Mouse (Mus musculus) adrenal gland, adult 2 months (tissue): ENCODE results near the gene Smap1. TPM values are rescaled to one million over a fixed set of nuclear protein-coding genes. Genes with fewer than 3 reads are reported as not detected.
"Not testable (repeated sequence)": the region's sequence is repeated elsewhere in the genome, so short reads cannot be mapped to it uniquely, and the experiment has no call there.

Experiments used
- DNase-seq: peaks from one replicate; pipeline ENCODE4 v3.0.0; 2021
- long read RNA-seq: library from polyadenylated mRNA; stranded (forward); transcript quantifications from one replicate; pipeline ENCODE4 v2.0.0, GENCODE M21; 2021
- polyA plus RNA-seq: library from polyadenylated mRNA; depleted of rRNA; stranded (reverse); fragments of >200 nt; gene quantifications from 2 replicates; pipeline ENCODE4 v1.2.3, GENCODE M21; 2012; rRNA removed
- total RNA-seq, 2 experiments: library from RNA; stranded (reverse); gene quantifications; 2 replicates each; pipeline ENCODE4 v1.2.3; 2021

Gene Smap1
- total RNA-seq = 10 to 100 TPM; 56.6 to 96.9 TPM
- 15.3 and 34.4 TPM in 2 replicates for polyA plus RNA-seq
- long read RNA-seq, transcript Smap1-201 (10 exons, 2,289 nt) = major isoform, 20 of 24 reads
- long read RNA-seq, partial matches to known transcripts = 3 of 24 reads
- long read RNA-seq, other reads (novel, unspliced or antisense) = 1 of 24 reads

DNA sequence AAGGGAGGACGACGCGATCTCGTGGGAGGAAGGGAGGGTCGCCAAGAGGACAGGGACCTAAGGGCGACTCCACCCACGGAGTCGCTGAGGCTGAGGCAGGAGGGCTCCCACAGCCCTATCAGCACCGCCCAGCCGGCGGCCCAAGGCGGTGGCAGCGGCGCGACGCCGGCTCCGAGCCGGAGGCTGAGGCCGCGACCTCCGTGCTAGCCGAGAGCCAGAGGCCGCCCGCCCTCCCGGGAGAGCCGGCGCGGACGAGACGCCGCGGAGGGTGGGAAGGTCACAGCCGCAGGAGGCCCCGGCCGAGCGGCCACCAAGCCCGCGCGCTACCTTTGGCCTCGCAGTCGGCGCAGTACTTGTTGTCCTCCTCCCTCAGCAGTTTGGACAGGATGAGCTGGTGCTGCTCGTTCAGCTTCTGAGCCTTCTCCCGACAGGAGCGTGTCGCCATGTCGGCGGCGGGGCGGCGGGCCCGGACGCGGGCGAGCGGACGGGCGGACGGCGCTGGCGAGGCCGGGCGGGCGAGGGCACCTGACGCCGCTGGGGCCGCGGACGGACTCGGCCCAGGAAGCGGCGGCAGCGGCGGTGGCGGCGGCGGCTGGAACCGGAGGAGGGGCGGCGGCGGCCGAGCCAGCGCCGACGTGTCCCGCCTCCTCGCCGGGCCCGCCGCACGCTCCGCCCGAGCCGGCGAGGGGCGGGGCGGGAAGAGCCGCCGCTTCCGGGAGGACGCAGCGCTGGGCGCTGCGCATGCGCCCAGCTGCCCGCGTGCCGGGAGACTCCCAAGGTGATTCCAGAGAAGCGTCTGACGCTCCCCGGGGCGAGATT is at the start of gene Smap1:
Gene Smap1, minus strand, starts transcription at position 607 of the 819 bp plus-strand sequence.
- DNase-seq = peak; percentile 90

DNA sequence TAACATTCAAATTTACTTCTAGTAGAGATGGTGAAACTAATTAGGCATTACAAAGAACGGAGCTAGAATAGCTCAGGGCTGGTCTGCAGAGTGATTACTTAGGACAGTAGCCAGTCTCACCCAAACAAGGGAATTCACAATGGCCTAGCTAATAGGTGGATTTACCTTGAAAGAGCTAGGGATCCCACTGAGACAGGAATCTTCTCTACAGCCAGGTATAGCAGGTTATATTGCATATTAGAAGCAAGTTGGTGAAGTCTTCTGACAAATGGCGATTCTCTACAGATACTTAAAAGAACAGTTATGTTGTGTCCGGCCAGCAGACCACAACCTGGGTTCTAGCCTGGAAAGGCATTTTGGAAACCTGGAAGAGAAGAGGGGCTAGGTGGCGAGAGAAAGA is 49.0 kb upstream of the Smap1 start:
- not testable (repeated sequence) for DNase-seq

DNA sequence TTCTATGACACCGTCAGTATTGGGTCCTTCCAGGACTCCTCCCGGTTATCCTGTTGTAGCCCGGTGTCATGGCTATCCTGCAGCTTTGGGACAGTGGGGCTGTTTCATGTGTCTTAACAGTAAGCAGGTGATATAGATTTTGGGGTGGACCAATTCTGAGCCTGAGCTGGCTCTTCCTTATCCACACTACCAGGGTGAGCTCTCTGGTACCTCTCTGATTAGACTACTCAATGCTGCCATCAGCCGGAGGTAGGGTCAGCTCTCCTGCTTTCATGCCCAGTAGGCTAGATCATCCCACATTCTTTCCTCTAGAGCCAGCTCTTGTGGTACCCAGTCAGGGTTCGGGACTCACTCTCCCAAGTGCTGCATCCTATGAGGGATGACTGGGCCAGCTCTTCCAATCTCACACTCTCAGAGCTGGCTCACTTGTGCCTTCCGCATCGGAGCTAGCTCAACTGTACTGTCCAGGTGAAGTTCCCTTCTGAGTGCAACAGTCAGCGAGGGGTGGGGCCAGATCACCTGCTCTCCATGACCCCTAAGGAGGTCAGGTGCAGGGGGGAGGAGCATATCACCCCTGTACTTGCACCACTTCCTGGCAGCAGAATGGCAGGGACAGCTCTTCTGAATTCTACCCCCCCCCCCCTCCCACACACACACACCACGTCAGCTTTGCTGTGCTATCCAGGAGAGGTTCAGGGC is 46.1 kb upstream of the Smap1 start:
- no peak for DNase-seq

DNA sequence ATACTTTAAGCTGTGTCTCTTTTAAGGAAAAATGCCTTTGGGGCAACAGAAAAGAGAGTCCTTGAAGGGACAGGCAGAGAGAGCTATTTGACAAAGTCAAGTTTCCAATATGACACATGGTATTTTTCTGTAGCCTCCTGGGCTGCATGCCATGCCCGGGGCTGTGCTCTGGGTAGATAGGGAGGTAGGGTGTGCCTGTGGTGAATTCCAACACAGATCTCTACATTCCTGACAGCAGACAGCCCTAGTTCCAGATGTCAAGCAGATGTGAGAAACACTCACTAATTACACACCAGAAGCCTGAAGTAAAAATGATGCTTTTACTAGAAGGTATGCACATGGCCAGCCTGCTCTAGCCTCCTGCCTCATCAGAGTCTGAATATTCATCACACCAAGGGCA is 44.1 kb upstream of the Smap1 start:
- DNase-seq = no peak

DNA sequence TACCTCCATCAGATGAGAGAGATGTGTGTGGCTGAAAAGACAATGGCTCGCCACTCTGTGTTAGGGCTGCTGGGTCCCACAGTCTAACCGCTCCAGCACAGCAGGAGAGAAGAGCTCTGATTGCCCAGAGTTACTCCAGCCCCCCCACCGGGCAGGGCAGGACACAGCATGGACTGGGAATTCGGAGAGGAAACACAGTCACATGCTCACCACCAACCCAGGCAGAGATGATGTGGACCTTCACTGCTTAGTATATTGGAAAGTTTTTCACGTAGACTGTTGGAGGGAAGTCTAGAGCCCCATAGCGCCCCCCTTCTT is 37.3 kb upstream of the Smap1 start:
- peak; percentile 2 for DNase-seq

DNA sequence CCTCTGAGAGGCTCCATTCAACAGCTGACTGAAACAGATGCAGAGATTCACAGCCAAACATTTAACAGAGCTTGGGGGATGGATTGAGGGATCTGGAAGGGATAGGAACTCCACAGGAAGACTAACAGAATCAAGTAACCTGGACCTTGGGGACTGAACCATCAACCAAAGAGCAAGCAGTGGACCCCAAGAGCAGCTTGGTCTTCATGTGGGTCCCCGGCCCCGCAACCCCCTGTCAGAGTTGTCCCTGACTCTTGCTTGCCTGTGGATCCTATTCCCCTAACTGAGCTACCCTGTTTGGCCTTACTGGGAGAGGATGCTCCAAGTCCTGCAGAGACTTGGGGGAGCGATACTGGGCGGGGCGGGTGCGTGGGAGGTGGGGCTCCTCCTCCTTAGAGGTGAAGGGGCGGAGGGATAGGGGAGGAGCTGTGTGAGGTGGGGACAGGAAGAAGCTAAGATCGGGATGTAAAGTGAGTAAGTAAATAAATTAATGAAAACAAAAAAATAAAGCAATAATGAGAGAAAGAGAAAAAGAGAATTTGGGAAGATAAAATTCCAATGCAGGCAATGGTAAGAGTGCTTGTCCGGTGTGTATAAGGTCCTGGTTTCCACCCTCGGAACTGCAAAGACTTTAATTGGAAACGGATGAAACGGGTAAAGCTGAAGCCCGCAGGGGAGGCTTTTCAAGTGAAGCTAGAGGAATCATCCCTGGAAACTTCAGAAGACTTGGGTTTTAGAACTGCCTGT is 36.7 kb upstream of the Smap1 start:
- peak; percentile 1 for DNase-seq

DNA sequence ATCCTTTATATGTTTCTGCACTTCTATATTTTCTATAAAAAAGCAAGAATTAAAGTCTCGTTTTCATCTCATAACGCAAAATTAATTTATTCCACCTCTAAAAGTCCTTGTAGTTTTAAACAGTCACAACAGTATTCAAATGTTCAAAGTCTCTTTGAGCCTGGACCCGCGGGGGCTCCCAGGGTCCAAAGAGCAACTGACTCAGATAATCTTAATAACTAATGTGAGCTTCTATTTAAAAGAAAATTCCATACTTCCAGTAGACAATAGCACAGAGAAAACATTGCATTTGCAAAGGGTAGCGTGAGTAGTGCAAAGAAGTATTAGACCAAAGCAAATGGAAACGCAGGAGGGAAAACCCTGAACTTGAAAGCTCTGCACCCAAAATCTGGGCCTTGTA is 36.0 kb upstream of the Smap1 start:
- no peak for DNase-seq

DNA sequence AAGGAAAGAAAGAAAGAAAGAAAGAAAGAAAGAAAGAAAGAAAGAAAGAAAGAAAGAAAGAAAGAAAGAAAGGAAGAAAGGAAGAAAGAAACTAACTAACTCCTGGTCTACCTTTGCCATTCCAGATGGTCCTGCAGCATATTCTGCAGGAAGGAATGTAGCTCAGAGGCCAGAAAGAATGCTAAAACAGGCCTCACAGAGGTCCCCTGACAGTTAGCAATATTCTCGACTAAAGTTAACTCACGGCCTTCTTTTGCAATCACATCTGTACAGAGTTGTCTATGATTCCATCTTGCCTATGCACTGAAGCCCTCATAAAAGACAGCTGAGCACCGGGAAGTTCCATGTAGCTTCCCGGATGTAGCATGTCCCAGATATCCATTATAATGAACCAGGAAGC is 33.4 kb upstream of the Smap1 start:
- DNase-seq = no peak

DNA sequence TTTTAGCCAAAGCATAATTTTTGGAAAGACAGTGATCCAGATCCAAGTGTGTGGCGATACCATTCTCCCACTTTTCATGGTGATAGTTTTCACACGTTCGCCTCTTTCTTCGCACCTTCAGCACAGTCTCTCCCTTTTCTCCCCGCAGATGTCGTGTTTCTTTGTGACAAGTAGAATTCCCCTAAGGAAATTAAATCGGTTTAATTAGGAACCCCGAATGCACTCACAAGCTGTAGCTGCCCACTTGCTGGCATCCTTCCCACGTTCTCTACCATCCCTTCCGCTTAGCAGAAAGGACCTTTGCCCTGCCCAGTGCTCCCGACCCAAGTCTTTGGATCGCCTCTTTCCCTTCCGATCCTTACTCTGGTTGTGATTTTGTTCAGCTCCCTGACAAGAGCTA is 31.8 kb upstream of the Smap1 start:
- DNase-seq = no peak

DNA sequence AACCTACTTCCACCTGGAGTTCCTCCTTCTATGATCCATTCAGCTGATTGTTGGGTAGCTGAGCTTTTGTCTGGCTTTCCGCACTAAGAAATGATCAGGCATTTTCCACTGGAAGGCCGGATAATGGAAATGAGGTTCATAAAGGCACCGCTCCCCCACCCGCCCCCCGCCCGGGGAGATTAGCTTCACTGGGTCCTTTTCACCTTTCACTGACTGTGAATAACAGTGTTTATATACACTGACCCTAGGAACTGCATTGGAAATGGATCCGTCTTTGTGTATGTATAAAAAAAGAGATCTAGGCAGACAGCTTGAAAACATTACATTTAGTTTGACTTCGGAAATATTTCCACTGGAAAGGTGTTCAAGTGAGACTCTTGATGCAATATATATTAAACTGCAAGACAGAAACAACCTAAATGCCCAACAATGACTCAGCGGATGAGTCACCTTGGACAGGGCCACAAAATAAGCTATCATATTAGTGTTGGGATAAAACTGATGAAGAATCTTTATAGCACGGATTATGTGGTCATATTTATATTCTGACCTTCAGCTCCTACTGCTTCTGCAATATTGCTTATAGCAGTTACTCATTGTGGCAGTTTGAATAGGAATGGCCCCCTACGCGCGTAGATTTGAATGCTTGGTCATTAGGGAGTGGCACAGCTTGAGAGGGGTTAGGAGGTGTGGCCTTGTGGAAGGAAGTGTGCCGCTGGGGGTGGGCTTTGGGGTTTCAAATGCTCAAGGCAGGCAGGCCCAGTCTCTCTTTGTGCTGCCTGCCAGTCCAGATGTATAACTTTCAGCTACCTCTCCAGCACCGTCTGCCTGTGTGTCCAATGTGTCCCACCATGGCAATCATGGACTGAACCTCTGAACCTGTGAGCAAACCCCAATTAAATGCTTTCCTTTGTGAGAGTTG is 26.9 kb upstream of the Smap1 start:
- no peak for DNase-seq

DNA sequence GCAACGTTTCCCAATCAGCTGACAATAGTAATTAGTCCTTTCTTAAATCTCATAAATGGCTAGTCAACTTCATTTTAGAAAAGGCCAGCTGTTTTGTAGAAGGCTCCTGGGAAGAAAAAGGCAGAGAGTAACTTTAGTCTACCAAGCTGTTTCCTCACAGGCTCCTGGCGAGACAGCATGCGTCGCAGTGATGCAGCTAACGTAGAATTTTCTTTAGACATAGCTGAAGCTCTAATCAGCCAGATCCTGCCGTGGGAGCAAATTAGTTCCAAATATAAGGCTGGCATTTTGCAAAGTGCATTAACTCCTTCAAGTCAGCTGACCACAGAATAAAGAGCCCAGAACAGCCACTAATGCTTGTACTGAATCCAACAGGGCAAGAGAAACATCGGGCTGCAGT is 26.2 kb upstream of the Smap1 start:
- no peak for DNase-seq

DNA sequence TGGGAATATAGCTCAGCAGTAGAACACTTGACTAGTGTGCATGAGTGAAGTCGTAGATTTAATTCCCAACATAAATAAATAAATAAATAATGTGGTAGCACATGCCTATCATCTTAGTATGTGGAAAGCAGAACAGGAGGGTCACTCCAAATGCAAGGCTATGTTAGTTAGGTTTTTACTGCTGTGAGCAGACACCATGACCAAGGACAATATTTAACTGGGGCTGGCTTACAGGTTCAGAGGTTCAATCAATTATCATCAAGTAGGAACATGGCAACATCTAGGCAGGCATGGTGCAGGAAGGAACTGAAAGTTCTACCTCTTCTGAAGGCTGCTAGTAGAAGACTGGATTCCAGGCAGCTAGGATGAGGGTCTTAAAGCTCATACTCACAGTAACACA is 22.0 kb upstream of the Smap1 start:
- DNase-seq = no peak

DNA sequence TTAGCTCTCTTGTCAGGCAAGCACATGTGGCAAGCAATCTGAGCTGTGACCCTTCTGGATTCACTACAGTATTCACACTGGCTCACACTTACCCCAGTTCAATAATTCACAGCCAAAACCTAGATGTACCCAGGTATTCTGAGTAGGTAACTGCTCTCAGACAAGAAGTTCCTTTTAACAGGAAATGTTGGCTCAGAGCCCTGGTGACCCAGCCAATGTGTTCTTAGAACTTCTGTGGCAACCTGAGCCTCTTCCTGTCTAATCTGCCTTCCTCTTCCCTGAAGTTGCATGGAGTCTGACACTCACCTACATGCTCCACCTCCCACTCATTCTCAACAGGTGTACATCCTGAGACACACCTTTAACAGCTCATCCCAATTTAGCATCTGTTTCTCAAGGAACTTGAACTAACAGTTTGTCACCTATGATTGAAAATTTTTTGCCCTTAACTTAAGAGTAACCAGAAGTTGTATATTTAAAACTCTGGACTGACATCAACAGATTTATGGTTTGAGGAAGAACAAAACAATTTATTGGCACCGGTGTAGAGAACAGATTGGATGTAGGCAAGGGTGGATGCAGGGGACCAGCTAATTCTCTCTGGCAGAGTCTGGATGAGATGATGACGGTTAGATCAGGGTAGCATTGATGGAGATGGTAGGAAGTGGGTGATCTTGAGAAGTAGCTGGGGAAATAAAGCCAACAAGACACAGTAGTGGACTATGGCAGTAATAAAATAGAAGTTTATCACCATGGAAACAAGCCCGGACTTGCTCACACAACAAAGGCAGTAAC is 21.2 kb upstream of the Smap1 start:
- DNase-seq = no peak

DNA sequence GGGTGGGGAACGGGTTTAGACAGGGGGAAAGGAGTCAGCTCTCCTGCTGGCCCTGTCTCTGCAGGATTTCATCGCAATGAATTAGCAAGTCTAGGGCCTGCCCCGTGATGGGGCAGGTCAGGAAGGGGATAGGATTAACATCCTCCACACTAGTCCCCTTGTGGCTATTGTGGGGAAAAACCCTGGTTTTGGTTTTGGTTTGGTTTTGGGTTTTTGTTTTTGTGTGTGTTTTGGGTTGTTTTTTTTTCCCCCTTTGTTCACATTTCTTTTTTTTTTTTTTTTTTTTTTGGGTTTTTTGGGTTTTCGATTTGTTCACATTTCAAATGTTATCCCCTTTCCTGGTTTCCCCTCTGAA is 13.3 kb upstream of the Smap1 start:
- DNase-seq = no peak

DNA sequence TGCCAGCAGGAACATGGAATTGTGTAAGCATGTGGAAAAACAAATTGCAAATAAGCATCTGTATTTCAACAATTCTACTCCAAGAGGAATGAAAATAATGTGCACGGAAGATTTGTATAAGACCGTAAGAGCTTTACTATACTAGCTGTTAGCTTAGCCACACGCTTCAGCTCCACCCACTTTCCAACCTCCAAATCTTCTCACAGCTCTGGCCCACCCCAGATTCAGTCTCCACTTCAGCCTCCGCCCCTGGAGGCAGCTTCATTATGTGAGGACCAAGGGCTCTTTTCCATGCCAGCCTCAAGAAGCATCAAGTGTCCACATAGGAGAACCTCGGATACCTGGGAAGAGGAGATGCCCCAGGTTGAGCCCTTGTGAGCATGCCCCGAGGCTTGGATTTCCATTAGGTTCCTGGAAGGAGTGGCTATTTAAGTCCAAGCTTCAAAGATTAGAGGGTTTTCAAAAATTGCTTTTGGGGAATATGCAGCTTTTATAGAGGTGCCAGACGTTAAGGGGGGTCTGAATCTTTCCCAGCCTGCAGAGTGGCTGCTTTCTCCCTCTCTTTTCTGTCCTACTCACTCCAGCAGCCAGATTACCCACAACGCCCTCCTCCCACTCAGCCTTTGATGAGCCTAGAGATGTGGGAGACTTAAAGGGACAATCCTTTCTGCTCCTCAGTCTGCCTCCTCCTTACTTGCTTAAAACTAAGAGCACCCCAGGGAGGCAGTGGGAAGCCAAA is 12.7 kb upstream of the Smap1 start:
- DNase-seq = no peak

DNA sequence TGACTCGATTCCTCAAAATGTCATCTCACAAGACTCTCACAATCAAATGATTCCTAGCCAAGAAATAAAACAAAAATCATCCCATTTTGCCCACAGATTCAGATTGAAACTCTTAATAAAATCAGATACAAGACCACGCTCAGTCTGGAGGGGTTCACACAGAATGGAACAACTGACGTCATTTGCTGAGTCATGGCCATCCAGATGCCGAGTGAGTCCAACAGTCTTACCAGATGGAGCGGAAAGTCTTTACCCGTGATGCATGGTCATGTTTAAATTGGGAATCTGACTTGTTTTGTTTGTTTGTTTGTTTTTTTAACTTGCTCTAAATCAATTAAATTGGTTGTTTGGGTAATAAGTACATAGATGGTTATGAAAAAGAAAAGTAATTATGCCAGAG is 7.3 kb upstream of the Smap1 start:
- DNase-seq = no peak

DNA sequence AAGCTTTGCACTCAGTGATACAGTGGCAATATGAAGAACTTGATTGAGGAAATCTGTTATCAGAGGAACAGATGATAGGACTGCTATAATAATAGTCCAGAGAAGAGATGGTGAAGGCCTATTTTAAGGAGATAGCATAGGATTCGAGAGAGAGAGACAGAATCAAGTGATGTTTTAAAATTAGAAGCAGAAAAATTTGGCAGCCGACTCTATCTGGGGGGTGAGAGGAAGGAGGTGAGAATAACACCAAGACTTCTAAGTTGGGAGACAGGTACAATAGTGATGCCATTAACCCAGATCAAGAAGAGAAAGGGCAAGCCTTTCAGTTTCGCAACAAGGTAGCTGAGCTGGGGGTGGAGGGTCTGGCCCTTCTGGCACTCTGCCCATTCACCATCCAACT is 6.3 kb upstream of the Smap1 start:
- no peak for DNase-seq

DNA sequence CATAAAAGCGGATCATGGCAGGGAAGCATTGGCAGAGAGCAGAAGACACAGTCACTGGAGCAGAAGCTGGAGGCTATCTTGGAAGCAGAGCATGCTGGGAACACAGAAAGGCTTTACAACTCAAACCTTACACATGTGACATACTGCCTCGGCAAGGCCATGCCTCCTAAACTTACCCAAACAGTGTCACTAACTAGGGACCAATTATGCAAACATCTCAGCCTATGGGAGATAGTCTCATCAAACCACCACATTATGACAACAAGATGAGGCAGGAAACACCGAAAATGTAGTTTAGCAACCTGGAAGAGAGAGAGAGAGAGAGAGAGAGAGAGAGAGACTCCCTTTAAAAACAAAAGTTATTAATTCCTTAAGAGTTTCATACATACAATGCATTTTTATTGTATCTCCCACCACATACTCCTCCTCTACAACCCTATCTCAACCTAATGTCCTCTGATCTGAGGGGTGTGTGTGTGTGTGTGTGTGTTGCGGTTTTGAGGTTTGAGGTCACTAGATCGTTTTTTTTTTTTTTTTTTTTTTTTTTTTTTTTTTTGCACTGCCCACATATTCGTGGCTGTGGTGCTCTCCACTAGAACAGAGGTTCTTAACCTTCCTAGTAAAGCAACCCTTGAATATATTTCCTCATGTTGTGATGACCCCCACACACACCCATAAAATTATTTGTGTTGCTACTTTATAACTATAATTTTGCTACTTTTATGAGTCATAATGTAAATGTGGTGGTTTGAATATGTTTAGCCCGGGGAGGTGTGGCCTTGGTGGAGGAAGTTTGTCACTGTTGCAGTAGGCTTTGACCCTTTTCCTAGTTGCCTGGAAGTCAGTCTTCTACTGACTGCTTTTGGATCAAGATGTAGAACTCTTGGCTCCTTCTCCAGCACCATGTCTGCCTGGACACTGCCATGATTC is 1.9 kb upstream of the Smap1 start:
- no peak for DNase-seq

DNA sequence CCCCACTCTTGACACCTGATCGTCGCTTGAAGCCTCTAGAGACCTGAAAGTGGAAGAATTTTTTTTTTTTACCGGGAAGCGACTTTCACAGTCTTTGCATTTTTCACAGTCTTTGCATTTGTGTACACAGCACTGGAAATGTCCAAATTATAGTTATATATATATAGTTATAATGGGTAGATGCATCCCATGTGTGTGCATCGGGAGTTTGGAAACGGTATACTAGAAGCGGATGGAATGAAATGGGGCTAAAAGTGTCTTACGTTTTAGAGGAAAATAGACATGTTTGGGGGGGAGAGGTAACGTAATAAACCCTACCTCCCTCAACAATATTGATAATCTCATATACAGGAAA is 390 bp upstream of the Smap1 start:
- DNase-seq = no peak
